Mouse (Mus musculus) forebrain, embryonic 16.5 days (tissue): ENCODE results near the gene Hist1h2be. TPM values are rescaled to one million over a fixed set of nuclear protein-coding genes. Genes with fewer than 3 reads are reported as not detected.
"Not testable (repeated sequence)": the region's sequence is repeated elsewhere in the genome, so short reads cannot be mapped to it uniquely, and the experiment has no call there.

ENCODE experiments used
- ATAC-seq: fragments of 200-750 bp; cut with Nextera tagmentation; 2 replicates; pipeline ENCODE4 v1.8.0; 2017; ENCODE audit warnings: mild to moderate bottlenecking, moderate library complexity
- H3K27ac ChIP-seq: fragments of 300-500 bp; sonication (generic); 2 replicates; pipeline ENCODE4 v1.5.1; 2014; ENCODE audit warnings: low read length, control low read depth
- H3K27me3 ChIP-seq: fragments of 300-500 bp; sonication (generic); replicated peaks from 2 replicates; pipeline ENCODE4 v1.6.1; 2014; ENCODE audit warnings: low read length; ENCODE audit not compliant: control insufficient read depth, insufficient read depth
- H3K36me3 ChIP-seq: fragments of 300-500 bp; sonication (generic); 2 replicates; pipeline ENCODE4 v1.6.1; 2014; ENCODE audit not compliant: control insufficient read depth, insufficient read depth
- H3K4me1 ChIP-seq: fragments of 300-500 bp; sonication (generic); replicated peaks from 2 replicates; pipeline ENCODE4 v1.6.1; 2014; ENCODE audit warnings: low read length; ENCODE audit not compliant: control insufficient read depth, insufficient read depth
- H3K4me2 ChIP-seq: fragments of 300-500 bp; sonication (generic); 2 replicates; pipeline ENCODE4 v1.6.1; 2014; ENCODE audit warnings: mild to moderate bottlenecking, low read length, control low read depth
- H3K4me3 ChIP-seq: fragments of 300-500 bp; sonication (generic); replicated peaks from 2 replicates; pipeline ENCODE4 v1.5.1; 2014; ENCODE audit warnings: mild to moderate bottlenecking, low read length, control low read depth
- H3K9ac ChIP-seq: fragments of 300-500 bp; sonication (generic); replicated peaks from 2 replicates; pipeline ENCODE4 v1.6.1; 2014; ENCODE audit warnings: low read depth, low read length, control low read depth
- H3K9me3 ChIP-seq: fragments of 300-500 bp; sonication (generic); 2 replicates; pipeline ENCODE4 v1.6.1; 2016; ENCODE audit warnings: low read length; ENCODE audit not compliant: control insufficient read depth
- WGBS: fragments of 180-500 bp; shearing (Covaris S2); extraction: QIAGEN DNeasy Blood & Tissue Kit; methylation state at CpG from one replicate; pipeline ENCODE4 v1.1.7; 2014; 5-methylcytosine and 5-hydroxymethylcytosine counted together
- polyA plus RNA-seq: library from polyadenylated mRNA; unstranded; fragments of >200 nt; fragmentation: Nextera tagmentation; extraction: Ambion mirVana; gene quantifications from 2 replicates; pipeline ENCODE4 v1.2.1, GENCODE M21; 2015

The Hist1h2be gene
- polyA plus RNA-seq, 1 experiment from 2014 or later: 2.6 TPM

GRCm38 (mm10) chr13:23593051-23593770 lies 27.7 kb downstream of the Hist1h2be start:
- no peaks in the 10 kb centered on the region for H3K9me3 ChIP-seq
- H3K4me2 ChIP-seq: no peak overlapping the region
- H3K27me3 ChIP-seq: no peaks in the 10 kb centered on the region
- H3K36me3 ChIP-seq: no peaks in the 10 kb centered on the region
- no peak overlapping the region for H3K9ac ChIP-seq
- H3K4me1 ChIP-seq: no peaks in the 10 kb centered on the region
- no peak for ATAC-seq
- no peak overlapping the region for H3K4me3 ChIP-seq
- WGBS: 92% methylated on average over 5 of the region's 5 CpGs
- no peak overlapping the region for H3K27ac ChIP-seq

GRCm38 (mm10) chr13:23592614-23593013 lies 28.3 kb downstream of the Hist1h2be start:
- no peak overlapping the region for H3K9ac ChIP-seq
- H3K4me1 ChIP-seq: no peaks in the 10 kb centered on the region
- 92% methylated on average over 7 of the region's 7 CpGs for WGBS
- no peak overlapping the region for H3K27ac ChIP-seq
- no peaks in the 10 kb centered on the region for H3K36me3 ChIP-seq
- H3K9me3 ChIP-seq: no peaks in the 10 kb centered on the region
- no peak for ATAC-seq
- H3K4me3 ChIP-seq: no peak overlapping the region
- no peaks in the 10 kb centered on the region for H3K27me3 ChIP-seq
- no peak overlapping the region for H3K4me2 ChIP-seq

DNA sequence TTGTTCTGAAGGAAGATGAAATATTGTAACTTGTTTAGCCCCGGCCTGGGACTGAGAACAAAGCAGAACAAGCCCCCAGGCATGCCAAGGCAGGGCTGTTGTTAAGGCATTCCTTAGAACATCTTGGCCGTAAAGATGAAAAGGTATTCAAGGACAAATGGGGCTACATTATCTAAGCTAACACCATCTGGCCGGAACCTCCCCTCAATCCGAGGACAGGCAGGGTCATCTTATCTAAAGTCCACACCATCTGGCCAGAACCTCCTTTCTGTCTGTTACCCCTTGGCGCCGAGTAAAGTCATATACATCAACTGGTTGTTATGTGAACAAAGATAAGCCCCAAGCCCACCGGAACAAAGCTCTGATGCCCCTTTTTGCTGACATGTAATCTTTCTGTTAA lies 29.0 kb downstream of the Hist1h2be start:
- ATAC-seq, H3K9ac ChIP-seq, H3K27ac ChIP-seq, H3K4me2 ChIP-seq, H3K36me3 ChIP-seq, H3K4me1 ChIP-seq, H3K9me3 ChIP-seq, H3K4me3 ChIP-seq, H3K27me3 ChIP-seq: not testable (repeated sequence)
- 95% methylated on average over 7 of the region's 7 CpGs for WGBS

GRCm38 (mm10) chr13:23591206-23591605 lies 29.7 kb downstream of the Hist1h2be start:
- 94% methylated on average over 7 of the region's 7 CpGs for WGBS
- H3K4me3 ChIP-seq: no peak overlapping the region
- no peaks in the 10 kb centered on the region for H3K27me3 ChIP-seq
- no peaks in the 10 kb centered on the region for H3K36me3 ChIP-seq
- ATAC-seq: no peak
- peaks cover 7% of the 10 kb centered on the region for H3K4me1 ChIP-seq
- no peak overlapping the region for H3K27ac ChIP-seq
- H3K4me2 ChIP-seq: no peak overlapping the region
- no peaks in the 10 kb centered on the region for H3K9me3 ChIP-seq
- H3K9ac ChIP-seq: no peak overlapping the region

DNA sequence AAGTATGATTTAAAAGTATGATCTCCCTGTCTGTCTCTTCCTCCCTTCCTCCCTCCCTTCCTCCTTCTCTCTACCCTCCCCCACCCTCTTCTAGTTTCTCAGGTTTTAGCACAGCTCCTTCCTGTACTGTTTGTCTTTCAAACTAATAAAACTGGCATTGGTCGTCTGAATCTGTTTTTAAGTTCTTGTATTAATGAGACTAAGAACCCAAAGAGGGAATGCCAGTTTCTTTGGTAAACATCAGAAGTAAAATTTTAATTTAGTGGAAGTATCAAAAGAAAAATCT lies 34.0 kb downstream of the Hist1h2be start:
- Histone ChIP-seq H3K27me3 (no peaks in the 10 kb centered on the region), H3K36me3 (no peaks in the 10 kb centered on the region), H3K27ac (peak overlapping the region; percentile 93), H3K4me1 (peaks cover 32% of the 10 kb centered on the region), H3K9ac (peak overlapping the region; percentile 52), H3K9me3 (no peaks in the 10 kb centered on the region), H3K4me3 (peak overlapping the region; percentile 39), H3K4me2 (peak overlapping the region; percentile 77)
- 3% methylated on average over 1 of the region's 1 CpGs for WGBS
- ATAC-seq: no peak

DNA sequence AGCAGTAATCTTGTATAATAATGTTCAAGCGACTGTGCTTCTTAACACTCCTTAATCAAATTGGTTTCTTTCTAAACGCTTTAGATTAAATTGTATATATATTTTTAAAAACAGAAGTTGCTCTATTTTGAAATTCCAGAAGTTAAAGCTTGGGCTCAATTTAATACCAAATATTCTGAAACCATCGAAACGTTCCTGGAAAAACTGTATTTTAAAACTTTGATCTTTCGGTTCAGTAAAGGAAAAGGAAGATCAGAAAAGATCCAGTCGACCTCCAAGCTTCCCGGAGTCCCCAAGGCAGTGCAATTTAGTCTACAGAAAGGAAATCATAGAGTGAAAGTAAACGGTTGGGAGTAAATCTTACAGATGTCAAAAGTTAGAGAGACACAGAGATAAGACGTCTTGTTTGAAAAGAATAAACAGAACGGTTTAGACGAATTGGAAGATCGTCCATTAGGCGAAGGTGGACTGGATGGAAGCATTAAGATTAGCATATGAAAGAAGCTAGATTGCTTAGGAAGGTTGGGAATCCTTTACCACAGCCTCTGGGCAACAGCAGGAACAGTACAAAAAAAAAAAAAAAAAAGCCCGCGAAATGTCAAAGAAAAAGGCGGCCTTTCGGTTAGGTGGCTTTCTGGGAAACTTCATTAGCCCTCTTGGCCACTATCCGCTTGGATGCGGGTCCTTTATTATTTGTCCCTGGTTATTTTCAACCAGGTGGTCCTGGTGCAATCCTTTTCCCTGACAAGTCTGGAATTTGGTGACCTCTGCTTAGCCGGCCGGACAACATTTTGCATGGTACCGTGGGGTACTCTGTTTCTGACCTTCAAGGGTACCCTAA lies 34.6 kb downstream of the Hist1h2be start:
- peak overlapping the region; percentile 93 for H3K27ac ChIP-seq
- peak overlapping the region; percentile 39 for H3K4me3 ChIP-seq
- peak overlapping the region; percentile 77 for H3K4me2 ChIP-seq
- H3K9ac ChIP-seq: peak overlapping the region; percentile 52
- peaks cover 33% of the 10 kb centered on the region for H3K4me1 ChIP-seq
- no peak for ATAC-seq
- under 1% methylated on average over 22 of the region's 22 CpGs for WGBS
- no peaks in the 10 kb centered on the region for H3K9me3 ChIP-seq
- no peaks in the 10 kb centered on the region for H3K27me3 ChIP-seq
- no peaks in the 10 kb centered on the region for H3K36me3 ChIP-seq

DNA sequence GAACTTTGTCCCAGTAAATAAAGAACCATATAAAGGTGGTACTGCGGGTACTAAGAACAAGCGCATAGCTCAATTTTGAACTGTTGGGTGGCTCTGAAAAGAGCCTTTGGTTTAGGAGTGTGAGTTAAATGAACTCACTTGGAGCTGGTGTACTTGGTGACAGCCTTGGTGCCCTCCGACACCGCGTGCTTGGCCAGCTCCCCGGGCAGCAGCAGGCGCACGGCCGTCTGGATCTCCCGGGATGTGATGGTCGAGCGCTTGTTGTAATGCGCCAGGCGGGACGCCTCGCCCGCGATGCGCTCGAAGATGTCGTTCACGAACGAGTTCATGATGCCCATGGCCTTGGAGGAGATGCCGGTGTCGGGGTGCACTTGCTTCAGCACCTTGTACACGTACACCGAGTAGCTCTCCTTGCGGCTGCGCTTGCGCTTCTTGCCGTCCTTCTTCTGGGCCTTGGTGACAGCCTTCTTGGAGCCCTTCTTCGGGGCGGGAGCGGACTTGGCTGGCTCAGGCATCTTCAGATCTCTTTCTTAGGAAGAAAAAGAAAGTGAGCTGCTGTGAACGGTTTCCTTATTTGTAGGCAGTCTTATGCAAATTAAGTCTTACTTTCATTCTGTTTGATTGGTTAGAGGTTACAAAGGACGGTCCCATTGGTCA lies 35.4 kb downstream of the Hist1h2be start:
- H3K9me3 ChIP-seq, H3K27me3 ChIP-seq, H3K36me3 ChIP-seq: not testable (repeated sequence)
- under 1% methylated on average over 30 of the region's 36 CpGs for WGBS
- Histone ChIP-seq H3K4me2 (peak overlapping the region; percentile 60), H3K27ac (peak overlapping the region; percentile 98), H3K4me1 (peaks cover 33% of the 10 kb centered on the region), H3K9ac (peak overlapping the region; percentile 67), H3K4me3 (peak overlapping the region; percentile 49)
- peak; percentile 87 for ATAC-seq

GRCm38 (mm10) chr13:23585029-23585441 lies 35.9 kb downstream of the Hist1h2be start:
- no peaks in the 10 kb centered on the region for H3K9me3 ChIP-seq
- peak overlapping the region; percentile 49 for H3K4me3 ChIP-seq
- H3K4me1 ChIP-seq: peaks cover 33% of the 10 kb centered on the region
- WGBS: 0% methylated on average over 21 of the region's 21 CpGs
- H3K4me2 ChIP-seq: peak overlapping the region; percentile 60
- ATAC-seq: peak; percentile 11
- H3K36me3 ChIP-seq: no peaks in the 10 kb centered on the region
- H3K9ac ChIP-seq: peak overlapping the region; percentile 67
- H3K27ac ChIP-seq: peak overlapping the region; percentile 98
- no peaks in the 10 kb centered on the region for H3K27me3 ChIP-seq

- no peak for ATAC-seq
- Histone ChIP-seq H3K27ac (peak overlapping the region; percentile 98), H3K36me3 (no peaks in the 10 kb centered on the region), H3K27me3 (no peaks in the 10 kb centered on the region), H3K4me1 (peaks cover 33% of the 10 kb centered on the region), H3K4me3 (peak overlapping the region; percentile 49), H3K9ac (peak overlapping the region; percentile 67), H3K9me3 (no peaks in the 10 kb centered on the region), H3K4me2 (peak overlapping the region; percentile 60)
Observed at GRCm38 (mm10) chr13:23584331-23584730, 36.6 kb downstream of the Hist1h2be start.
